10 mouse cellular contexts compared by ENCODE assay signal in genomic region chr2:50654953-50655324, GRCm38 (mm10).
DNase-seq lines count a peak whose midpoint lies in the region; ATAC-seq and TF ChIP-seq lines count a peak whose summit lies in the region.
"Had no signal": no experiment of that assay in that cellular context is flagged by ENCODE, and none has a peak within 500 bp of the region (broad histone marks: within the 10 kb centered on the region; RNA-seq: fewer than 3 reads in every experiment).

No protein-coding gene starts in this region.

- no peak for TF ChIP-seq POLR2A in cerebellum, adult 2 months (IDR thresholded peaks at IDR 0.05; ENCODE audit: borderline replicate concordance, insufficient read depth, low read length)

- no peak overlapping the region for H3K27ac ChIP-seq in heart, embryonic 10.5 days
- no peak overlapping the region for H3K27ac ChIP-seq in cerebellum, adult 2 months (ENCODE audit: insufficient read depth, low read length)
- no peak overlapping the region for H3K27ac ChIP-seq in hindbrain, embryonic 12.5 days
- H3K27ac ChIP-seq: heart, embryonic 15.5 days had no signal

- no peak overlapping the region for H3K4me3 ChIP-seq in heart, embryonic 10.5 days
- H3K4me3 ChIP-seq in cerebellum, adult 2 months (replicated peaks; ENCODE audit: insufficient read depth, low read depth, low read length): no peak overlapping the region
- no peak overlapping the region for H3K4me3 ChIP-seq in hindbrain, embryonic 12.5 days
- H3K4me3 ChIP-seq: heart, embryonic 15.5 days had no signal

- H3K9ac ChIP-seq in hindbrain, embryonic 12.5 days: no peak overlapping the region
- H3K9ac ChIP-seq: heart, embryonic 15.5 days had no signal

- TF ChIP-seq CTCF in cerebellum, adult 2 months (IDR thresholded peaks at IDR 0.05; ENCODE audit: borderline replicate concordance, insufficient read depth, low read depth, low read length): no peak

- no peaks in the 10 kb centered on the region for H3K36me3 ChIP-seq in heart, embryonic 10.5 days
- H3K36me3 ChIP-seq in hindbrain, embryonic 12.5 days: no peaks in the 10 kb centered on the region
- H3K36me3 ChIP-seq: heart, embryonic 15.5 days had no signal

- H3K27me3 ChIP-seq in heart, embryonic 10.5 days (ENCODE audit: insufficient read depth, poor library complexity, severe bottlenecking): no peaks in the 10 kb centered on the region
- H3K27me3 ChIP-seq in cerebellum, adult 2 months (ENCODE audit: control insufficient read depth, insufficient read depth, low read length): no peaks in the 10 kb centered on the region
- H3K27me3 ChIP-seq in hindbrain, embryonic 12.5 days: no peaks in the 10 kb centered on the region
- H3K27me3 ChIP-seq: CH12.LX; heart, embryonic 15.5 days had no signal

- H3K4me1 ChIP-seq in heart, embryonic 10.5 days: no peaks in the 10 kb centered on the region
- peaks cover 22% of the 10 kb centered on the region for H3K4me1 ChIP-seq in cerebellum, adult 2 months (ENCODE audit: control insufficient read depth, insufficient read depth, low read length)
- 0 out of 2 replicates have a peak, but pooled peaks cover 4% of the 10 kb centered on the region for H3K4me1 ChIP-seq in hindbrain, embryonic 12.5 days

- DNase-seq in heart, adult 18-20 months: peak; percentile 30
- DNase-seq in heart, embryonic 10.5 days (ENCODE audit: low spot score): no peak
- DNase-seq in cerebellum, adult 2 months: peak; percentile 97
- peak; percentile 95 for DNase-seq in left cerebral cortex, postnatal 4 days
- no peak for DNase-seq in embryo, embryonic 9.5 days (ENCODE audit: extremely low spot score)
- no peak for DNase-seq in gastrocnemius, adult 18-20 months (ENCODE audit: low spot score)

- ATAC-seq in hindbrain, embryonic 12.5 days (ENCODE audit: low FRiP score): 0 out of 2 replicates have a peak, but pooled peaks have one; percentile 54
- ATAC-seq in monocyte, adult 5-6 weeks (replicated peaks; ENCODE audit: insufficient number of reproducible peaks, low FRiP score, low TSS enrichment, poor library complexity, severe bottlenecking): no peak

- no peak overlapping the region for H3K4me2 ChIP-seq in hindbrain, embryonic 12.5 days (replicated peaks)
- H3K4me2 ChIP-seq: heart, embryonic 15.5 days had no signal

- intact Hi-C loops in left cerebral cortex, postnatal 4 days (cut with DNase I): no loop called here

- H3K9me3 ChIP-seq in heart, embryonic 10.5 days: no peaks in the 10 kb centered on the region
- no peaks in the 10 kb centered on the region for H3K9me3 ChIP-seq in hindbrain, embryonic 12.5 days (replicated peaks)
- H3K9me3 ChIP-seq: heart, embryonic 15.5 days had no signal

- WGBS in heart, embryonic 10.5 days: 87% methylated on average over 7 of the region's 7 CpGs
- WGBS in cerebellum, adult 2 months: 8% methylated on average over 7 of the region's 7 CpGs
- 68% methylated on average over 7 of the region's 7 CpGs for WGBS in hindbrain, embryonic 12.5 days

Comparison
In these comparisons a context has a peak if more than half of its experiments do, and no peak if none do; other contexts are left out.
1. DNase-seq: peak in heart, adult 18-20 months (2 of 2), cerebellum, adult 2 months (2 of 2) and left cerebral cortex, postnatal 4 days (single experiment); none in heart, embryonic 10.5 days (single experiment), embryo, embryonic 9.5 days (single experiment) and gastrocnemius, adult 18-20 months (single experiment).